In the genomic region with DNA sequence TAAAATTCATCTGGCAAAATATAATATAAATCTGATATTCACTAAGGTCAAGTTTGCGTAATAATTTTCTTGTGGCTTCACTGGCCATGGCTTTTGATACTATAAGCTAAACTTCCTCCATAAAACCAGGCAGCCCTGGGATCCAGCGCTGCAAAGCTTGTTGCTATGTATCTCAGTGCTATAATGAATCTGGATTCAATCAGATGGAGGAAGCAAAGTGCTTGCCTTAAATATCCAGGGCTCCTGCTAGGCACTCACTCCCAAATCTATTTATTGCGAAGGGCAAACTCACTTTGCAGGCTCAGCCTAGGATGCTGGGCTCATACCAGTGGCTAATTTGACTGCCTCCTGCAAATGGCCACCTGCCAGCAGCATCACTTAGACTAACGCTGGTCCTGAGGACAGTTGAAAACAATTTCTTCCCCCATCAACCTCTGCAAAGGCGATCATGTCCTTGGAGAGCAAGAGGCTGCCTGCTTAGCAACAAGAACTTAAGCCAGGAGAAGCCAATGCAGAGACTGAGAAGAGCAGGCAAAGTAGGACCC, we compare ENCODE assay signal across 10 mouse cellular contexts.
"Had no signal": no experiment of that assay in that cellular context is flagged by ENCODE, and none has a peak within 500 bp of the region (broad histone marks: within the 10 kb centered on the region; RNA-seq: fewer than 3 reads in every experiment).

No protein-coding gene starts in this region.

- ATAC-seq: midbrain, embryonic 16.5 days had no signal

- DNase-seq: kidney, postnatal 25 days; lung, adult 18-20 months; right cerebral cortex, postnatal 14 days; thymus, postnatal 36 days had no signal

- H3K27me3 ChIP-seq: midbrain, embryonic 12.5 days; neural tube, embryonic 13.5 days; stomach, embryonic 15.5 days had no signal

- H3K27ac ChIP-seq: left cerebral cortex, adult 2 months; liver, embryonic 14.5 days; midbrain, embryonic 12.5 days; neural tube, embryonic 13.5 days; stomach, embryonic 15.5 days had no signal

- H3K36me3 ChIP-seq: midbrain, embryonic 12.5 days; neural tube, embryonic 13.5 days; stomach, embryonic 15.5 days had no signal

- H3K4me2 ChIP-seq: midbrain, embryonic 12.5 days; neural tube, embryonic 13.5 days; stomach, embryonic 15.5 days had no signal

- H3K9ac ChIP-seq: liver, embryonic 14.5 days; midbrain, embryonic 12.5 days; neural tube, embryonic 13.5 days; stomach, embryonic 15.5 days had no signal

- H3K4me3 ChIP-seq: left cerebral cortex, adult 2 months; midbrain, embryonic 12.5 days; neural tube, embryonic 13.5 days; stomach, embryonic 15.5 days had no signal

- H3K4me1 ChIP-seq: midbrain, embryonic 12.5 days; stomach, embryonic 15.5 days had no signal

- H3K9me3 ChIP-seq: midbrain, embryonic 12.5 days; neural tube, embryonic 13.5 days; stomach, embryonic 15.5 days had no signal
